1 mouse cellular context compared by ENCODE assay signal in the genomic region with DNA sequence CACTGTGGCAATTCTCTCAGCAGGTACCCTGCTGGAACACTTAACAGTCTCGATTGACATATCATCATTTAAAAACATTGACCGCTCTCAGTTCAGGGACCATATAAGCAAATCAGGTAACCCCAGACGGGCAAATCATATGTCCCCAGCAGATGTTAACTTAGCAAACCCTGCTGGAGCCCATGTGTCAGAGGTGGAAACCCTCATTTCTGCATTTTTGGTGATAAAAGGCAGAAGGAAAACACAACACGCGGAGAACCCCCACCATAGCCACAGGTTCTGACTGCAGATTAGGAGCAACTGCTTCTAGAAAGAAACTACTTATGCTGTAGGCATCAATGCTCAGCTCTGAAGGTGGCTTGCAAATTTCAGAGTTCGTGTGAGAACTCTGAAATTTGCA.
A peak's percentile ranks its signal among the peaks of the same experiment; 100 is the strongest.
TF ChIP-seq lines count a peak whose summit lies in the region.

No protein-coding gene starts in this region.

TF ChIP-seq in MEL, 35 proteins besides CTCF, POLR2A, EP300 and RAD21 (continued from another document):
- TF ChIP-seq MAFK (IDR thresholded peaks at IDR 0.05; ENCODE audit: borderline replicate concordance, low read depth, low read length), result peak; percentile 44; the same call in 1 of the 2 replicates
- TF ChIP-seq TCF12 (IDR thresholded peaks at IDR 0.05; ENCODE audit: low read depth, low read length), result peak; percentile 87
- TF ChIP-seq BHLHE40 (IDR thresholded peaks at IDR 0.05; ENCODE audit: borderline replicate concordance, low read depth, low read length), result peak; percentile 45; the same call in 1 of the 2 replicates
- no peak; the same call in 1 of the 2 replicates for TF ChIP-seq SIN3A (IDR thresholded peaks at IDR 0.05; ENCODE audit: low read length)
- no peak for TF ChIP-seq ZC3H11A (IDR thresholded peaks at IDR 0.05; ENCODE audit: low read depth, low read length)
- TF ChIP-seq ETS1 (IDR thresholded peaks at IDR 0.05; ENCODE audit: low read depth, low read length), result peak; percentile 82
- peak; percentile 58; the same call in 1 of the 2 replicates for TF ChIP-seq MAX (IDR thresholded peaks at IDR 0.05; ENCODE audit: low read length)
- TF ChIP-seq CHD2 (IDR thresholded peaks at IDR 0.05; ENCODE audit: low read length), result no peak; the same call in 1 of the 2 replicates
- TF ChIP-seq ZNF384 (IDR thresholded peaks at IDR 0.05; ENCODE audit: low read depth, low read length), result no peak
- peak; percentile 76; the same call in 1 of the 2 replicates for TF ChIP-seq MXI1 (IDR thresholded peaks at IDR 0.05; ENCODE audit: low read depth, low read length)
